Mouse (Mus musculus) brain, embryonic 14.5 days (tissue): ENCODE data around the gene Fam199x.

Source experiments
- CTCF ChIP-seq: fragments of 200-500 bp; IDR thresholded peaks from 2 replicates; pipeline ENCODE4 v1.5.1; 2012; ENCODE audit warnings: inconsistent platforms, mild to moderate bottlenecking, moderate library complexity, borderline replicate concordance; ENCODE audit not compliant: insufficient read depth, insufficient read length; ENCODE audit errors: extremely low read depth
- POLR2A ChIP-seq: fragments of 200-500 bp; IDR thresholded peaks from 2 replicates; pipeline ENCODE4 v1.6.1; 2012; ENCODE audit warnings: mild to moderate bottlenecking, inconsistent platforms, borderline replicate concordance; ENCODE audit not compliant: poor library complexity, insufficient read depth, insufficient read length, severe bottlenecking; ENCODE audit errors: extremely low read depth

- no peak for TF ChIP-seq CTCF
- no peak for TF ChIP-seq POLR2A
Measured at GRCm38 (mm10) chrX:137119675-137120423, 70.5 kb downstream of the Fam199x start.
